Mouse (Mus musculus): ENCODE measurements around the gene Rnf180.

DNA sequence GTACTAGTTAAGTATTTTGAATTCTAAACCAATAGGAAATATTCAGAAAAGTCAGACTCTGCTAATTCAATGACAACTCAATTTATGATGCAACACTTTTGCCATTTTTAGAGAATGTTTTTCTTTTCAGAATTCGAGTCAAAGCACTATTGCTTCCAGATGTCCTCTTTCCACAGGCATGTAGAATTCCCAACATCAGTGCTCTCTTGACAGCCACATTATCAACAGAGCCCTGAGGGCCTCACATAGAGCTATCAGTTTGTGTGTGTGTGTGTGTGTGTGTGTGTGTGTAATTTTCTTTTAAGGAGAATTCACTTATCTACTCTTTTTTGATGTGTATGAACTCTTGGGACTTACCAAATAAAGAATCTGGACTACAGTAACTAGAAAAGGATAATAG, 147.8 kb downstream of the Rnf180 start:
- TF ChIP-seq POLR2A (IDR thresholded peaks at IDR 0.05; ENCODE audit: low read depth, low read length): no peak
- no peak for TF ChIP-seq CTCF (conservative IDR thresholded peaks at IDR 0.05; ENCODE audit: insufficient read depth, insufficient read length, low read depth, low read length)

Measured in kidney, adult 2 months (tissue).